In the genomic region with DNA sequence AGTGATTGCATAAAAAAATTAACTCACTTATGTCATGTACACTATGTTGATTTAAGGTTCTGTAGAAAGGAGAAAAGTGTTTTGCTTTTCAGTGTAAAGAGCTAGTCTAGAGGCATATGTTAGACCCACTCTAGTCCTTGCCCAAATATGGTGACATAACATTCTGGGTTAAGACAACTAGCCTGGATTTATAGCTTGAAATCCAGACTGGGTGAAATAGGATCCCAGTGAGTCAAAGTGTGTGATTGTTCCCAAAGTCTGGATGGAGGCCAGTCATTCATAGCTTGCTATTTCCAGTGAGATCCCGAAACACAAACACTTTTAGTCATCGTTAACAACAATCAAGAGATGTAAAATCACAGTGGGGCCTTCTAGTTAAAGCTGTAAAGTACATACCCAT, we compare ENCODE assay signal across 12 mouse cellular contexts.
DNase-seq lines count a peak whose midpoint lies in the region; ATAC-seq and TF ChIP-seq lines count a peak whose summit lies in the region.
"Had no signal": no experiment of that assay in that cellular context is flagged by ENCODE, and none has a peak within 500 bp of the region (broad histone marks: within the 10 kb centered on the region; RNA-seq: fewer than 3 reads in every experiment).

No protein-coding gene starts in this region.

- no peaks in the 10 kb centered on the region for H3K36me3 ChIP-seq in kidney, embryonic 14.5 days (ENCODE audit: control insufficient read depth, insufficient read depth, low read length)
- H3K36me3 ChIP-seq in C2C12 (ENCODE audit: control insufficient read depth, insufficient read depth) = no peaks in the 10 kb centered on the region
- H3K36me3 ChIP-seq in intestine, embryonic 16.5 days (ENCODE audit: control insufficient read depth, insufficient read depth, low read length) = no peaks in the 10 kb centered on the region
- no peaks in the 10 kb centered on the region for H3K36me3 ChIP-seq in midbrain, embryonic 13.5 days
- no peaks in the 10 kb centered on the region for H3K36me3 ChIP-seq in midbrain, embryonic 15.5 days (replicated peaks)
- H3K36me3 ChIP-seq: heart, embryonic 15.5 days had no signal

- no peak overlapping the region for H3ac ChIP-seq in C2C12 (ENCODE audit: control insufficient read depth, insufficient read length, low read depth)

- no peak overlapping the region for H3K9ac ChIP-seq in kidney, embryonic 14.5 days (ENCODE audit: low read depth, low read length)
- no peak overlapping the region for H3K9ac ChIP-seq in intestine, embryonic 16.5 days (ENCODE audit: low read depth, low read length)
- H3K9ac ChIP-seq in midbrain, embryonic 13.5 days (replicated peaks) = no peak overlapping the region
- H3K9ac ChIP-seq in midbrain, embryonic 15.5 days = no peak overlapping the region
- H3K9ac ChIP-seq: heart, embryonic 15.5 days; liver, embryonic 14.5 days had no signal

- no peaks in the 10 kb centered on the region for H3K4me1 ChIP-seq in kidney, embryonic 14.5 days (ENCODE audit: control insufficient read depth, insufficient read depth, low read length)
- no peaks in the 10 kb centered on the region for H3K4me1 ChIP-seq in intestine, embryonic 16.5 days (ENCODE audit: control insufficient read depth, insufficient read depth, low read length)
- H3K4me1 ChIP-seq in midbrain, embryonic 13.5 days (replicated peaks) = no peaks in the 10 kb centered on the region
- H3K4me1 ChIP-seq in midbrain, embryonic 15.5 days = no peaks in the 10 kb centered on the region
- H3K4me1 ChIP-seq: heart, embryonic 15.5 days had no signal

- no peak overlapping the region for H3K27ac ChIP-seq in kidney, embryonic 14.5 days (ENCODE audit: low read depth, low read length)
- H3K27ac ChIP-seq in intestine, embryonic 16.5 days (ENCODE audit: low read length) = no peak overlapping the region
- H3K27ac ChIP-seq in midbrain, embryonic 13.5 days = no peak overlapping the region
- H3K27ac ChIP-seq in midbrain, embryonic 15.5 days = no peak overlapping the region
- H3K27ac ChIP-seq: heart, embryonic 15.5 days; liver, embryonic 14.5 days had no signal

- H3K79me2 ChIP-seq in C2C12 (ENCODE audit: control insufficient read depth, insufficient read depth) = no peaks in the 10 kb centered on the region

- no peak for TF ChIP-seq CTCF in C2C12 (IDR thresholded peaks at IDR 0.05; ENCODE audit: control insufficient read depth, insufficient read depth, insufficient read length)

- WGBS in kidney, embryonic 14.5 days = 21% methylated on average over 2 of the region's 2 CpGs
- 40% methylated on average over 2 of the region's 2 CpGs for WGBS in intestine, embryonic 16.5 days
- 87% methylated on average over 2 of the region's 2 CpGs for WGBS in midbrain, embryonic 13.5 days
- WGBS in midbrain, embryonic 15.5 days = 89% methylated on average over 2 of the region's 2 CpGs

- peak; percentile 77 for ATAC-seq in kidney, embryonic 14.5 days (ENCODE audit: low FRiP score, low TSS enrichment)
- 0 out of 2 replicates have a peak, but pooled peaks have one; percentile 26 for ATAC-seq in intestine, embryonic 16.5 days
- no peak for ATAC-seq in midbrain, embryonic 13.5 days
- ATAC-seq in midbrain, embryonic 15.5 days (replicated peaks) = no peak

- no peaks in the 10 kb centered on the region for H3K79me3 ChIP-seq in C2C12 (ENCODE audit: low read depth)

- no peak overlapping the region for H3K4me3 ChIP-seq in kidney, embryonic 14.5 days (ENCODE audit: low read length)
- no peak overlapping the region for H3K4me3 ChIP-seq in C2C12 (ENCODE audit: insufficient read depth, poor library complexity, severe bottlenecking)
- H3K4me3 ChIP-seq in intestine, embryonic 16.5 days (ENCODE audit: low read length) = no peak overlapping the region
- no peak overlapping the region for H3K4me3 ChIP-seq in midbrain, embryonic 13.5 days (replicated peaks)
- H3K4me3 ChIP-seq in midbrain, embryonic 15.5 days = no peak overlapping the region
- H3K4me3 ChIP-seq: heart, embryonic 15.5 days had no signal

- no peaks in the 10 kb centered on the region for H3K27me3 ChIP-seq in kidney, embryonic 14.5 days (ENCODE audit: control insufficient read depth, insufficient read depth, low read length)
- H3K27me3 ChIP-seq in C2C12 (ENCODE audit: control insufficient read depth, insufficient read depth, insufficient read length) = no peaks in the 10 kb centered on the region
- H3K27me3 ChIP-seq in intestine, embryonic 16.5 days (replicated peaks; ENCODE audit: control insufficient read depth, insufficient read depth, low read length) = no peaks in the 10 kb centered on the region
- H3K27me3 ChIP-seq in midbrain, embryonic 13.5 days = no peaks in the 10 kb centered on the region
- H3K27me3 ChIP-seq in midbrain, embryonic 15.5 days (replicated peaks) = no peaks in the 10 kb centered on the region
- H3K27me3 ChIP-seq: heart, embryonic 15.5 days had no signal

- DNase-seq in adrenal gland, postnatal 10 days = peak; percentile 15
- DNase-seq in adrenal gland, postnatal 4 days (ENCODE audit: low spot score in 2 of 2) = no peak
- DNase-seq in kidney, adult 18-20 months = no peak
- DNase-seq: B cell, adult 2 months; thymus, postnatal 25 days had no signal

- no peaks in the 10 kb centered on the region for H3K9me3 ChIP-seq in kidney, embryonic 14.5 days (ENCODE audit: control insufficient read depth, low read length)
- no peaks in the 10 kb centered on the region for H3K9me3 ChIP-seq in intestine, embryonic 16.5 days (ENCODE audit: control insufficient read depth, low read length)
- H3K9me3 ChIP-seq in midbrain, embryonic 13.5 days = no peaks in the 10 kb centered on the region
- H3K9me3 ChIP-seq in midbrain, embryonic 15.5 days = no peaks in the 10 kb centered on the region
- H3K9me3 ChIP-seq: heart, embryonic 15.5 days had no signal

- H3K4me2 ChIP-seq in kidney, embryonic 14.5 days (replicated peaks; ENCODE audit: low read depth, low read length) = no peak overlapping the region
- no peak overlapping the region for H3K4me2 ChIP-seq in intestine, embryonic 16.5 days (ENCODE audit: low read depth, low read length)
- H3K4me2 ChIP-seq in midbrain, embryonic 13.5 days (replicated peaks) = no peak overlapping the region
- no peak overlapping the region for H3K4me2 ChIP-seq in midbrain, embryonic 15.5 days
- H3K4me2 ChIP-seq: heart, embryonic 15.5 days had no signal

TF ChIP-seq in C2C12, 6 proteins besides CTCF, POLR2A, EP300 and RAD21:
- TF ChIP-seq FOSL1 (IDR thresholded peaks at IDR 0.05; ENCODE audit: insufficient read depth, low read length, poor library complexity, severe bottlenecking) (peak; percentile 60), MAX (IDR thresholded peaks at IDR 0.05) (no peak)
TF ChIP-seq in C2C12: peak in this region for 1.

Comparison
In these comparisons a context has a peak if more than half of its experiments do, and no peak if none do; other contexts are left out.
1. ATAC-seq: peak in kidney, embryonic 14.5 days (single experiment) and intestine, embryonic 16.5 days (single experiment); none in midbrain, embryonic 13.5 days (single experiment) and midbrain, embryonic 15.5 days (single experiment).